Mouse (Mus musculus): ENCODE data around the gene Zdhhc22. TPM values are rescaled to one million over a fixed set of nuclear protein-coding genes. Genes with fewer than 3 reads are reported as not detected.

Zdhhc22 gene
- polyA plus RNA-seq, 1 experiment = 0.01 TPM

GRCm38 (mm10) chr12:87000840-87001176, 10.6 kb upstream of the Zdhhc22 start:
- no peak overlapping the region for H3K4me2 ChIP-seq (ENCODE audit: low read depth)
- no peak for TF ChIP-seq POLR2A (IDR thresholded peaks at IDR 0.05; ENCODE audit: insufficient read length, low read depth)
- TF ChIP-seq SRF (IDR thresholded peaks at IDR 0.05; ENCODE audit: control insufficient read depth, insufficient read length, low read depth) = no peak
- TF ChIP-seq TCF12 (IDR thresholded peaks at IDR 0.05; ENCODE audit: insufficient read depth, poor library complexity, severe bottlenecking) = no peak
- no peak for TF ChIP-seq POLR2AphosphoS2 (IDR thresholded peaks at IDR 0.05; ENCODE audit: insufficient read length, low read depth)
- TF ChIP-seq MYOG (IDR thresholded peaks at IDR 0.05; ENCODE audit: control insufficient read depth in 1 of 3, insufficient read depth in 1 of 3, insufficient read length in 2 of 3, low read depth in 2 of 3) = no peak
- TF ChIP-seq E2F4 (IDR thresholded peaks at IDR 0.05; ENCODE audit: insufficient read depth) = no peak
- TF ChIP-seq MYOD1 (IDR thresholded peaks at IDR 0.05; ENCODE audit: control insufficient read depth in 1 of 3, insufficient read length in 2 of 3, low read depth in 2 of 3) = no peak
- TF ChIP-seq REST (IDR thresholded peaks at IDR 0.05; ENCODE audit: insufficient read depth, insufficient read length) = no peak
- TF ChIP-seq USF1 (IDR thresholded peaks at IDR 0.05; ENCODE audit: low read depth) = no peak
- TF ChIP-seq TCF3 (IDR thresholded peaks at IDR 0.05; ENCODE audit: insufficient read length, low read depth) = no peak
- no peak for TF ChIP-seq CEBPB (IDR thresholded peaks at IDR 0.05; ENCODE audit: insufficient read depth, poor library complexity, severe bottlenecking)
- TF ChIP-seq MAX (IDR thresholded peaks at IDR 0.05; ENCODE audit: low read depth) = no peak
- no peak overlapping the region for H3ac ChIP-seq (ENCODE audit: control insufficient read depth, insufficient read length)
- H3K79me2 ChIP-seq (ENCODE audit: control insufficient read depth, insufficient read depth) = no peaks in the 10 kb centered on the region
- H3K27me3 ChIP-seq (ENCODE audit: control insufficient read depth, insufficient read depth, insufficient read length) = peaks cover 27% of the 10 kb centered on the region
- no peak overlapping the region for H3K4me3 ChIP-seq
- H3K36me3 ChIP-seq (ENCODE audit: control insufficient read depth, insufficient read depth) = no peaks in the 10 kb centered on the region

GRCm38 (mm10) chr12:87000151-87000839, 10.1 kb upstream of the Zdhhc22 start:
- Histone ChIP-seq H3K4me3 (no peak overlapping the region), H3ac (ENCODE audit: control insufficient read depth, insufficient read length) (no peak overlapping the region), H3K27me3 (ENCODE audit: control insufficient read depth, insufficient read depth, insufficient read length) (peaks cover 22% of the 10 kb centered on the region), H3K36me3 (ENCODE audit: control insufficient read depth, insufficient read depth) (no peaks in the 10 kb centered on the region), H3K4me2 (ENCODE audit: low read depth) (no peak overlapping the region), H3K79me2 (ENCODE audit: control insufficient read depth, insufficient read depth) (no peaks in the 10 kb centered on the region)
- TF ChIP-seq E2F4 (IDR thresholded peaks at IDR 0.05; ENCODE audit: insufficient read depth) (no peak), SRF (IDR thresholded peaks at IDR 0.05; ENCODE audit: control insufficient read depth, insufficient read length, low read depth) (no peak), CEBPB (IDR thresholded peaks at IDR 0.05; ENCODE audit: insufficient read depth, poor library complexity, severe bottlenecking) (no peak), POLR2A (IDR thresholded peaks at IDR 0.05; ENCODE audit: insufficient read length, low read depth) (no peak), USF1 (IDR thresholded peaks at IDR 0.05; ENCODE audit: low read depth) (no peak), TCF12 (IDR thresholded peaks at IDR 0.05; ENCODE audit: insufficient read depth, poor library complexity, severe bottlenecking) (no peak), MYOD1 (IDR thresholded peaks at IDR 0.05; ENCODE audit: control insufficient read depth in 1 of 3, insufficient read length in 2 of 3, low read depth in 2 of 3) (no peak), TCF3 (IDR thresholded peaks at IDR 0.05; ENCODE audit: insufficient read length, low read depth) (no peak), MYOG (IDR thresholded peaks at IDR 0.05; ENCODE audit: control insufficient read depth in 1 of 3, insufficient read depth in 1 of 3, insufficient read length in 2 of 3, low read depth in 2 of 3) (no peak), REST (IDR thresholded peaks at IDR 0.05; ENCODE audit: insufficient read depth, insufficient read length) (no peak), POLR2AphosphoS2 (IDR thresholded peaks at IDR 0.05; ENCODE audit: insufficient read length, low read depth) (no peak), MAX (IDR thresholded peaks at IDR 0.05; ENCODE audit: low read depth) (no peak)

- Histone ChIP-seq H3ac (ENCODE audit: control insufficient read depth, insufficient read length) (no peak overlapping the region), H3K36me3 (ENCODE audit: control insufficient read depth, insufficient read depth) (no peaks in the 10 kb centered on the region), H3K79me2 (ENCODE audit: control insufficient read depth, insufficient read depth) (no peaks in the 10 kb centered on the region), H3K27me3 (ENCODE audit: control insufficient read depth, insufficient read depth, insufficient read length) (peaks cover 15% of the 10 kb centered on the region), H3K4me2 (ENCODE audit: low read depth) (no peak overlapping the region), H3K4me3 (no peak overlapping the region)
- TF ChIP-seq TCF12 (IDR thresholded peaks at IDR 0.05; ENCODE audit: insufficient read depth, poor library complexity, severe bottlenecking) (no peak), MYOD1 (IDR thresholded peaks at IDR 0.05; ENCODE audit: control insufficient read depth in 1 of 3, insufficient read length in 2 of 3, low read depth in 2 of 3) (no peak), CEBPB (IDR thresholded peaks at IDR 0.05; ENCODE audit: insufficient read depth, poor library complexity, severe bottlenecking) (no peak), USF1 (IDR thresholded peaks at IDR 0.05; ENCODE audit: low read depth) (no peak)
These were observed 9.1 kb upstream of the Zdhhc22 start for GRCm38 (mm10) chr12:86999283-86999820.

GRCm38 (mm10) chr12:86998699-86999098, 8.5 kb upstream of the Zdhhc22 start:
- H3ac ChIP-seq (ENCODE audit: control insufficient read depth, insufficient read length) = no peak overlapping the region
- H3K27me3 ChIP-seq (ENCODE audit: control insufficient read depth, insufficient read depth, insufficient read length) = peaks cover 12% of the 10 kb centered on the region
- H3K4me2 ChIP-seq (ENCODE audit: low read depth) = no peak overlapping the region
- no peaks in the 10 kb centered on the region for H3K36me3 ChIP-seq (ENCODE audit: control insufficient read depth, insufficient read depth)
- no peaks in the 10 kb centered on the region for H3K79me2 ChIP-seq (ENCODE audit: control insufficient read depth, insufficient read depth)
- TF ChIP-seq MYOG (IDR thresholded peaks at IDR 0.05; ENCODE audit: control insufficient read depth in 1 of 3, insufficient read depth in 1 of 3, insufficient read length in 2 of 3, low read depth in 2 of 3) (no peak), CEBPB (IDR thresholded peaks at IDR 0.05; ENCODE audit: insufficient read depth, poor library complexity, severe bottlenecking) (no peak), TCF12 (IDR thresholded peaks at IDR 0.05; ENCODE audit: insufficient read depth, poor library complexity, severe bottlenecking) (no peak), POLR2AphosphoS2 (IDR thresholded peaks at IDR 0.05; ENCODE audit: insufficient read length, low read depth) (no peak), USF1 (IDR thresholded peaks at IDR 0.05; ENCODE audit: low read depth) (no peak), SRF (IDR thresholded peaks at IDR 0.05; ENCODE audit: control insufficient read depth, insufficient read length, low read depth) (no peak), TCF3 (IDR thresholded peaks at IDR 0.05; ENCODE audit: insufficient read length, low read depth) (no peak), MAX (IDR thresholded peaks at IDR 0.05; ENCODE audit: low read depth) (no peak), E2F4 (IDR thresholded peaks at IDR 0.05; ENCODE audit: insufficient read depth) (no peak), REST (IDR thresholded peaks at IDR 0.05; ENCODE audit: insufficient read depth, insufficient read length) (no peak), POLR2A (IDR thresholded peaks at IDR 0.05; ENCODE audit: insufficient read length, low read depth) (no peak), MYOD1 (IDR thresholded peaks at IDR 0.05; ENCODE audit: control insufficient read depth in 1 of 3, insufficient read length in 2 of 3, low read depth in 2 of 3) (no peak)
- no peak overlapping the region for H3K4me3 ChIP-seq
